ENCODE assay signal across 8 mouse cellular contexts in the genomic region with DNA sequence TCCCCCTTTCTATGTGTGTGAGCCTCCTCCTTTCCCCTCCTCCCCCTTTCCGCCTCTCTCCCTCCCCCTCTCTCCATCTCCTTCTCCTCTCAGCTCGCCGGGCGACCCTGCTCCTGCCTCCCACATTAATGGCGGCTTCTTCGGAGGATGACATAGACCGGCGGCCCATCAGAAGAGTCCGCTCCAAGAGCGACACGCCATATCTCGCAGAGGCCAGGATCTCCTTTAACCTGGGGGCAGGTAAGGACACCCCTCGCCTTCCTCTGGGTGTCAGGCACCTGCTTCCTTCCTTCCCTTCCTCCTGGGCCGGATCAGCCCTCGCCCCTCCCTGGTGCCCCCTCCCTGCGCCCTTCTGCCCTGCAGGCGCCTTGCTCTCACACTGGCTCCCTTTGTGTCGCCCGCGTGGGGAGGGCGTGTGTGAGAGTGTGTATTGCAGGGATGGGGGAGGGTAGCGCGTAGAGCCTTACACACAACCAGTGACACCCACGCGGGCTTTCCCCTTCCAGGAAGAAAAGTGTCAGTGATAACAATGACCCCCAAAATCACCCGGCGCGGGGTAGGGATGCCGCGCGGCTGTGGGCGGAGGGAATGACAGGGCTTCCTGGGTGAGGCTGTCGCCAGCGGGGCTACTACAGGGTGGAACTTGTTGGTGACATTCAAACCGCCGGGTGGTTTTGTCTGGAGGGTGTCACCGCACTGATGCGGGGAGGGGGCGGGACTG. TPM values are rescaled to one million over a fixed set of nuclear protein-coding genes. Genes with fewer than 3 reads are reported as not detected.
DNase-seq lines count a peak whose midpoint lies in the region; ATAC-seq and TF ChIP-seq lines count a peak whose summit lies in the region.

No protein-coding gene starts in this region.

- H3K9ac ChIP-seq in heart, embryonic 13.5 days, result no peak overlapping the region
- no peak overlapping the region for H3K9ac ChIP-seq in intestine, embryonic 14.5 days (ENCODE audit: low read length)
- peak overlapping the region; percentile 90 for H3K9ac ChIP-seq in neural tube, embryonic 13.5 days

- ATAC-seq in heart, embryonic 13.5 days (ENCODE audit: extremely low read depth, insufficient number of reproducible peaks, low FRiP score, low TSS enrichment), result no peak
- no peak for ATAC-seq in intestine, embryonic 14.5 days (replicated peaks; ENCODE audit: low FRiP score, low TSS enrichment, low read depth)
- ATAC-seq in neural tube, embryonic 13.5 days (ENCODE audit: low read depth), result peak; percentile 93

- H3K4me1 ChIP-seq in heart, embryonic 13.5 days, result peaks cover 5% of the 10 kb centered on the region
- H3K4me1 ChIP-seq in cortical plate, adult 2 months (ENCODE audit: control insufficient read depth, insufficient read depth, low read length), result peaks cover 4% of the 10 kb centered on the region
- no peaks in the 10 kb centered on the region for H3K4me1 ChIP-seq in intestine, embryonic 14.5 days (replicated peaks; ENCODE audit: control insufficient read depth, insufficient read depth, low read length)
- H3K4me1 ChIP-seq in neural tube, embryonic 13.5 days (replicated peaks), result peaks cover 30% of the 10 kb centered on the region

- H3K4me3 ChIP-seq in heart, embryonic 13.5 days, result peak overlapping the region; percentile 46
- peak overlapping the region; percentile 45 for H3K4me3 ChIP-seq in cortical plate, adult 2 months (ENCODE audit: insufficient read depth, low read length)
- H3K4me3 ChIP-seq in intestine, embryonic 14.5 days (ENCODE audit: low read depth, low read length), result peak overlapping the region; percentile 24
- peak overlapping the region; percentile 71 for H3K4me3 ChIP-seq in neural tube, embryonic 13.5 days

- intact Hi-C loops in heart, postnatal 10 days (cut with DNase I), result no loop called here

- peak overlapping the region; percentile 70 for H3K4me2 ChIP-seq in heart, embryonic 13.5 days
- H3K4me2 ChIP-seq in intestine, embryonic 14.5 days (ENCODE audit: low read length), result peak overlapping the region; percentile 47
- peak overlapping the region; percentile 65 for H3K4me2 ChIP-seq in neural tube, embryonic 13.5 days

- WGBS in heart, embryonic 13.5 days, result 3% methylated on average over 38 of the region's 39 CpGs
- WGBS in intestine, embryonic 14.5 days, result 2% methylated on average over 38 of the region's 39 CpGs
- under 1% methylated on average over 39 of the region's 39 CpGs for WGBS in neural tube, embryonic 13.5 days

- H3K36me3 ChIP-seq in heart, embryonic 13.5 days, result no peaks in the 10 kb centered on the region
- no peaks in the 10 kb centered on the region for H3K36me3 ChIP-seq in intestine, embryonic 14.5 days (ENCODE audit: control insufficient read depth, insufficient read depth, low read length)
- no peaks in the 10 kb centered on the region for H3K36me3 ChIP-seq in neural tube, embryonic 13.5 days

- DNase-seq in heart, postnatal 10 days, result no peak
- DNase-seq in ES-CJ7 (ENCODE audit: low read depth, low spot score), result peak; percentile 20
- DNase-seq in intestine, embryonic 14.5 days (ENCODE audit: low spot score), result no peak
- no peak for DNase-seq in urinary bladder, postnatal 25 days (ENCODE audit: low spot score)
- no peak for DNase-seq in spleen, postnatal 36 days (ENCODE audit: low spot score in 2 of 2)

- no peak for TF ChIP-seq POLR2A in cortical plate, adult 2 months (IDR thresholded peaks at IDR 0.05; ENCODE audit: extremely low read depth, insufficient read depth, low read length)

- H3K9me3 ChIP-seq in heart, embryonic 13.5 days, result no peaks in the 10 kb centered on the region
- no peaks in the 10 kb centered on the region for H3K9me3 ChIP-seq in intestine, embryonic 14.5 days (ENCODE audit: control insufficient read depth, low read length)
- H3K9me3 ChIP-seq in neural tube, embryonic 13.5 days, result no peaks in the 10 kb centered on the region

- peaks cover 66% of the 10 kb centered on the region for H3K27me3 ChIP-seq in heart, embryonic 13.5 days (replicated peaks)
- H3K27me3 ChIP-seq in intestine, embryonic 14.5 days (replicated peaks; ENCODE audit: control insufficient read depth, insufficient read depth, low read length), result peaks cover 35% of the 10 kb centered on the region
- H3K27me3 ChIP-seq in neural tube, embryonic 13.5 days, result peaks cover 6% of the 10 kb centered on the region; the same call in 1 of the 2 replicates

- TF ChIP-seq CTCF in cortical plate, adult 2 months (IDR thresholded peaks at IDR 0.05; ENCODE audit: extremely low read depth, insufficient read depth, low read length), result no peak

- no peak overlapping the region for H3K27ac ChIP-seq in heart, embryonic 13.5 days (replicated peaks)
- H3K27ac ChIP-seq in cortical plate, adult 2 months (ENCODE audit: insufficient read depth, low read length), result 0 out of 2 replicates have a peak overlapping the region, but pooled peaks have one; percentile 5
- no peak overlapping the region for H3K27ac ChIP-seq in intestine, embryonic 14.5 days (ENCODE audit: low read depth)
- peak overlapping the region; percentile 90 for H3K27ac ChIP-seq in neural tube, embryonic 13.5 days (replicated peaks)

RNA-seq across cellular contexts. Expression of gene Phactr1, which starts 29.3 kb away (rescaled TPM):
- polyA plus RNA-seq in heart, embryonic 13.5 days (2015; fragmentation: Nextera tagmentation; extraction: Ambion mirVana), result 5.2 and 5.5 TPM in 2 replicates
- 10 to 100 TPM; 11.0 to 12.5 TPM for total RNA-seq in heart, postnatal 10 days (2021)
- polyA plus RNA-seq in cortical plate, adult 2 months (2012; rRNA removed), result 205 and 206 TPM in 2 replicates
- 10.0 and 10.4 TPM in 2 replicates for polyA plus RNA-seq in intestine, embryonic 14.5 days (2014; fragmentation: Nextera tagmentation; extraction: Ambion mirVana)
- 48.3 and 50.3 TPM in 2 replicates for polyA plus RNA-seq in neural tube, embryonic 13.5 days (2015; fragmentation: Nextera tagmentation; extraction: Ambion mirVana)

Comparison
In these comparisons a context has a peak if more than half of its experiments do, and no peak if none do; other contexts are left out.
1. H3K27ac ChIP-seq: peak in cortical plate, adult 2 months (single experiment) and neural tube, embryonic 13.5 days (single experiment); none in heart, embryonic 13.5 days (single experiment) and intestine, embryonic 14.5 days (single experiment).
2. Peak in every context shown above with its lines, with median percentiles within 50 percentile points of each other: H3K4me2 ChIP-seq and H3K4me3 ChIP-seq.